Mouse (Mus musculus) left cerebral cortex, postnatal 36 days (tissue): ENCODE results near the gene Slc41a2. TPM values are rescaled to one million over a fixed set of nuclear protein-coding genes. Genes with fewer than 3 reads are reported as not detected.

Source experiments
- DNase-seq, 2 experiments: peaks; one replicate each; pipeline ENCODE4 v3.0.0; 2021 to 2022; ENCODE audit warnings: low spot score in 2 of 2, mixed read lengths in 1 of 2
- intact Hi-C: fragments of 180-260 bp; cut with DNase I; formaldehyde crosslinking; loops from one replicate; pipeline ENCODE4 v1.15.1; 2025
- total RNA-seq, 2 experiments: library from RNA; stranded (reverse); gene quantifications; 2 replicates each; pipeline ENCODE4 v1.2.3; 2021

Slc41a2 gene
- total RNA-seq, 2 experiments from 2014 or later = 24.1 to 26.6 TPM

- intact Hi-C loops = no loop called here
- no peak for DNase-seq
Observed at GRCm38 (mm10) chr10:83324871-83325270, 12.8 kb downstream of the Slc41a2 start.

DNA sequence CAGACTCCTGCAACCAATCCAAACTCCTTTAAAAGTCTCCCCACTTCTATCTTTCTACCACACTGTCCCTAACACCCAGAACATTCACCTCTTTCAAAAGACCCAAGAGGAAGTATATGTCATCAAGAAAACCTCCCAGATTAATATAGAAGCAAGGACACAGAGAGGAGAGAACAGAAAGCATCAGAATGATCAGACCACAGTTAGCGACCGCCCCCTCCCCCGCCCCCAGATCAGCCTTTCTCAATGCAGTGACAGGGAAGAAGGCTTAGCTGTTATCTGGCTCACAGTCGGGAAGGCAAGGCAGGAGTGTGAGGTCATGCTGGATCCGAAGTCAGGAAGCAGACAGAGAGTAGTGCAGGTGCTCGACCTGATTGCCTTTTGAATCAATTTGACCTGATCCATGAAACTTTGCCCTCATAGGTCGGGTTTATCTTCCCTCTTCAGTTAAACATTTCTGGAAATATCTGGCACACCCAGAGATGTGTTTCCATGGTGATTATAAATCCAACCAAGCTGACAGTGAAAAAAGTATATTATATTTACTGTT is 15.1 kb downstream of the Slc41a2 start:
- intact Hi-C loops = no loop called here
- DNase-seq = no peak

GRCm38 (mm10) chr10:83321528-83321927 is 16.2 kb downstream of the Slc41a2 start:
- intact Hi-C loops = no loop called here
- DNase-seq = no peak

DNA sequence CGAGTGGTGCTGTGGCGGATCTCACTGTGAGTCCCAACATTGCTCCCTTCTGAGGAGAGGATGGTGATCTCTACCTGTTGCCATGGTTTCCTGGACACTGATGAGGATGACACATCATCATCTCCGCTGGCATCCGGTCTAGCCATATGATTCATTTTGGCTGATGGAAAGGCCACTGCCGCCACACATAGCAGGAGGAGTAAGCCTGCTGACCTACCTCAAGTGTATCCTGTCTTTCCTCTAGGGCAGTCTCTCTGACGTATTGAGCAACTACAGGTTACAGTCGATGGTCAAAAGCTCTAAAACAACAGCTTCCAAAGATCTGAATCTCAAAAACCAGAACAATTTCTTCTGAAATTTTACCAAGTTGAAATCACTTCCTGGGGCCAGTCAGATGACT is 16.8 kb downstream of the Slc41a2 start:
- intact Hi-C loops = no loop called here
- no peak for DNase-seq

DNA sequence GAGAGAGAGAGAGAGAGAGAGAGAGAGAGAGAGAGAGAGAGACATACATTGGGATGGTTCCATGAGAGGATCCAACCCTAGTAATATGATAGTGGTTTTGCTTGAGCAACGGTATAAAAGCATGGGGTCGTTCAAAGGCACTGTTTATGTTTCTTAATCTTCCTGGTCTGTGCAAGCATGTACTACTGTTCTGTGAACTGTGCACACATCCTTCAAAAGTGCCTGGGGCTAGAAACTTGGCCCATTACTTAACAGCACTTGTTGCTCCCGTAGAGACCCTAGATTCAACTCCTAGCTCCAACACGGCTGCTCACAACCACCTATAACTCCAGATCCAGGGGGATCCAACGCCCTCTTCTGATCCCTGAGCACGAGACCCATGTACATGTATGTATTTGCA is 17.3 kb downstream of the Slc41a2 start:
- intact Hi-C loops = no loop called here
- no peak for DNase-seq

DNA sequence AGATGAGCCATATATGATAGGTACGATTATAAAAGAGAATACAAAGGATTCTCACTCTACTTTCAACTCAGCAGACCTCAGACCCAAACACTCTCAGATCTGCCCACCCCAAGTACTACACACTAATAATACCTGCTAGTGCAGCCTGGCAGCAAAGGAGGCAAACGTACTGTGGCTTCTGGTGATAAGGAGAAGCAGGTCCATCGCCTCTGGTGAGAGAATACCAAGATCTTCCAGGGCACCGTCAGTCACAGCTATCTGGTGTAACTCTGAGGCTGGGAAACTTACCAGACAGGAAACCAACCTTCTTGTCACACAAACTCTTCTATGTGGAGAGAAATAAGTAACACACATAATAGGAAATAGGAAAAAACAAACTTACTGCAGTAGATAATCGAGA is 24.6 kb downstream of the Slc41a2 start:
- DNase-seq = no peak
- intact Hi-C loops = no loop called here

GRCm38 (mm10) chr10:83310356-83310755 is 27.3 kb downstream of the Slc41a2 start:
- DNase-seq = no peak
- intact Hi-C loops = no loop called here

DNA sequence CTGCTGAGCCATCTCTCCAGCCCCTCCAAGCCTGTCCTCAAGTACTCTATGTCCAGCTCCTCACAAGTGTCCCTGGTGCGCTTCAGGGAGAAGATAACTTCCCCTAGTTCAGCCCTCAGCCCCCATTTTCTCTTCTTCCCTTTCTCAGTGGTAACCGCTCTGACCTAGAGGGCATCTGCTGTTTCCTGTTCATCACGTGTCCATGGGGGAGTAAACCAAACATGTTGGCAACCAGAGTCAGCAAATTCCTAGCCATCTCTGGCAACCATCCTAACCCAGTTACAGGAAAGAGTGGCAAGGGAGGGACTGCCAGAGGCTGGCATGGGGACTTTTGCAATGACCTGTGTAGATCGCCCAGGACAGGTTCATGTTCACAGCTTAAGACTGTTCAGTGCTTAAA is 36.0 kb downstream of the Slc41a2 start:
- intact Hi-C loops = no loop called here
- no peak for DNase-seq

DNA sequence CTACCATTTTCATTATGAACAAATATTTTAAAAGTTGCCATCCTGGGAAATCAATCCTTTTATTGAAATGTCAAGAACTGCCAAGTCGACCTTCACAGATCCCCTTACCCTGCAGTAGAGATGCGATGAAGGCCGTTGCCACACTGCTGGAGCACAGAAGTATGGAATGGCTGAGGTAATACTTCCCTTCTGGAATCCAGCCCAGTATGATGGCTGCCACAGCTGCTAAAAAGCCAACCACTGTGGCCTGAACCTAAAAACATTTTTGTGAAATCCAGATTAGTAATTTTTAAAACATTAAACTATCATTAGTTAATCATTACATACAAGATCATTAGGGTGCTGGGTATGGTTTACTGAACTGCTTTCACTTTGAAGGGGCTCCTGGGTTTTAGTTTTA is 36.6 kb downstream of the Slc41a2 start:
- no peak for DNase-seq
- intact Hi-C loops = no loop called here

- intact Hi-C loops = no loop called here
- DNase-seq = no peak
Observed at GRCm38 (mm10) chr10:83297017-83297416, 40.7 kb downstream of the Slc41a2 start.

DNA sequence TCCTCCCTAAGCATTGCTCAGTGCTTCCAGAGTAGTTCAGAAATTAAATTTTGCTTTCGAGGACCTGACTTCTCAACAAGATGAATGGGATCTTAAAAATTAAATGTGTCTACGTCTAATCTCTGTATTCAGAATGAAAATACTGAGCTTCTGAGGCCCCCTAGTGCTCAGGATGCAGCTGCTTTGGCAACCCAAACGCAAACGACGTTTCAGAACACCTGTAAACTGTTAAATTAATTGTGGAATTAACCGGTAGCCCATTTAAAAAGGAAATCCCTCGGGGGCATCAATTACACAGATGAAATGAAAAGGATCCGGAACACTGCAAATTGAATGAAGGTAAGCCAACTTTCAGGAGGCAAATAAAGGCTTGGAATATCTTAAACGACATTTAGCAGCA is 42.9 kb downstream of the Slc41a2 start:
- intact Hi-C loops = loop anchor here (5.0 kb wide), 1 partner anchor 382 kb away; no protein-coding TSS in a partner anchor
- no peak for DNase-seq

- DNase-seq = no peak
- intact Hi-C loops = loop anchor here (5.0 kb wide), 1 partner anchor 381 kb away; no protein-coding TSS in a partner anchor
Observed at GRCm38 (mm10) chr10:83293352-83293751, 44.3 kb downstream of the Slc41a2 start.

DNA sequence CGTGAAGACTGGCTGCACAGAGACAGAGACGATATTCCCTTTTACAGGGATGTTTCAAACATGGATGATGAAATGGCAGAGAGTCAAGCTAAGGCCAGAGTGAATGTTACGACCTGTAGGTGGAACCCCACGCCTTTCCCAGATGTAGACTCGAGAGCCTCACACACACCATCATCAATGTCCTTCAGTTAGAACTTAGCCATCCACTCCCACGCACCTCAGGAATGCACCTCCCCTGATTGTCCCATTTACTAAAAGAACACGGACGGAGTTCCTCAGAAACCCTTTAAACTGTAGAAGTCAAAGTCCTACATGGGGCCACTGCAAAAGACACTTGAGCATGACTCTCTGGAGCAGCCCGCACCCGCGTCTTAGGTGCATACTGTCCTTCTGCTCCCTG is 46.0 kb downstream of the Slc41a2 start:
- no peak for DNase-seq
- intact Hi-C loops = loop anchor here (5.0 kb wide), 1 partner anchor 379 kb away; no protein-coding TSS in a partner anchor

DNA sequence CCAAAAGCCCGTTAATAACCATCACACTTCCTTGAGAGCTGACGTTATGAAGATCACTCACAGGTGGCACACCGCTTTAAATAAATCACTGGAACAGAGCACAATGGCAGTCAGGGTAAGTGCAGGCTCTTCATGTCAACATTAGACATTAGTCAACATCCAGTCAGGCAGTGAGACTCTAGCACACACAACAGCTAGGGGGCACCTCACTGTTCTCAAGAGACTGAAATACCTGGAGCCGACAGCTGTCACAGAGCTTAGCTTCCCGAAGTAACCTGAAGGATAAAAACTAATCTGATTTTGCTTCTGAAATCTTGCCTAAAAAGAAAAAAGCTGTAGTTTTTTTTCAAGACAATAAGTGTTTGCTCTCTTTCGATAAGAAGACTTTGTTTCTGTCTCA is 49.9 kb downstream of the Slc41a2 start:
- intact Hi-C loops = no loop called here
- no peak for DNase-seq

- intact Hi-C loops = no loop called here
- DNase-seq = no peak
Observed at GRCm38 (mm10) chr10:83286399-83286798, 51.3 kb downstream of the Slc41a2 start.

- DNase-seq = peak in 1 of 2 experiments; percentile 18
- intact Hi-C loops = no loop called here
Observed at GRCm38 (mm10) chr10:83285724-83286256, 51.9 kb downstream of the Slc41a2 start.

- DNase-seq = no peak
- intact Hi-C loops = no loop called here
Observed at GRCm38 (mm10) chr10:83284916-83285315, 52.8 kb downstream of the Slc41a2 start.

- intact Hi-C loops = no loop called here
- DNase-seq = peak; percentile 28 to 46
Observed at GRCm38 (mm10) chr10:83266731-83267130, 71.0 kb downstream of the Slc41a2 start.

GRCm38 (mm10) chr10:83266241-83266640 is 71.4 kb downstream of the Slc41a2 start:
- intact Hi-C loops = no loop called here
- no peak for DNase-seq

GRCm38 (mm10) chr10:83264680-83265079 is 73.0 kb downstream of the Slc41a2 start:
- DNase-seq = no peak
- intact Hi-C loops = no loop called here

DNA sequence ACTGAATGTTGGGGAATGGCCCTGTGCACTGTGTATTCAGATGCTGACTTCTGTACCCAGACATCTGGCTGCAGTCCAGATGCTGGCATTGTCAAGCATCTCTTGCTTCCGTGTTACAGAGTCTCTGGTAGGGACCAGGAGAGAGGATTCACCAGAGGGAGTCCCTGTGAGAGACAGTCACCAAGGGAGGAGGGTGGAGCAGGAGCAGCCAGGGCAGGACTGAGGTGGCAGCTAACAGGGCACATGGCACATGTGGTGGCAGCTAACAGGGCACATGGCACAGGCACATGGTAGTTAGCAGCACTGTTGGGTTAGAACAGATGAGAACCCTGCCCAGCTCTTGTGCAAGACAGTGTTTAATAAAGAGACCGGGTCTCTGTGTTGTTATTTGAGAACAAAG is 73.6 kb downstream of the Slc41a2 start:
- intact Hi-C loops = no loop called here
- DNase-seq = no peak

DNA sequence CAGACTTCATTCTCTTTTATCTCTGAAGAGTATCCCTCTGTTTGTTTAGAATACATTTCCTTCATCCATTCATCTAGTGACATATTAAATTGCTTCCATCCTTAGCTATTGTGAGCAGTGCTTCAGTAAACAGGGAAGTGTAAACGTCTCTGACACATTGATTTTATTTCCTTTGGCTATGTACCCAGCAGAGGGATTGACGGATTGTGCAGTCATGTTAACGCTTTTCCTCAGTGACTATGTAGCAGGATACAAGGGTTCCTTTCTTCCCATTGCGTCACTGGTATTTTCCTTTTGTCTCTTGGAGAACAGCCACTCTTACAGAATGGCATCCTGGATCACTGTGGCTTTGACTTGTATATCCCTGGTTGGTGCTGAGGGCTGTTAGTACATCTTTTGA is 76.4 kb downstream of the Slc41a2 start:
- no peak for DNase-seq

More for the DNA sequence above, 76.4 kb downstream of the Slc41a2 start:
- intact Hi-C loops = no loop called here
